Mouse (Mus musculus) MEL (cell line): Measurements from ENCODE around the gene Ube2e3. TPM values are rescaled to one million over a fixed set of nuclear protein-coding genes. Genes with fewer than 3 reads are reported as not detected.

ENCODE experiments used
- DNase-seq: peaks from one replicate; pipeline ENCODE4 v3.0.0; 2011; ENCODE audit warnings: low read depth, low spot score
- H3K27ac ChIP-seq: 2 replicates; pipeline ENCODE4 v1.5.1; 2012; ENCODE audit warnings: low read depth, mild to moderate bottlenecking, control low read depth, low read length, moderate library complexity; ENCODE audit not compliant: control insufficient read depth
- H3K27me3 ChIP-seq, 2 experiments: fragments of 150-350 bp in 1 of 2; sonication (generic) in 1 of 2; 2 replicates each; pipeline ENCODE4 v1.6.1; 2012; ENCODE audit warnings: low read length in 2 of 2, mild to moderate bottlenecking in 2 of 2, improper control_type of control experiment in 1 of 2, moderate library complexity in 1 of 2; ENCODE audit not compliant: insufficient read depth in 2 of 2, control insufficient read depth in 1 of 2
- H3K36me3 ChIP-seq, 2 experiments: 2 replicates each; pipeline ENCODE4 v1.6.1; 2012 to 2014; ENCODE audit warnings: low read length in 2 of 2, improper control_type of control experiment in 1 of 2, inconsistent platforms in 1 of 2, mild to moderate bottlenecking in 1 of 2; ENCODE audit not compliant: insufficient read depth in 2 of 2, control insufficient read depth in 1 of 2
- H3K4me1 ChIP-seq, 2 experiments: fragments of 150-350 bp in 1 of 2; sonication (generic) in 1 of 2; 2 replicates each; pipeline ENCODE4 v1.6.1; 2012; ENCODE audit warnings: low read length in 2 of 2, improper control_type of control experiment in 1 of 2, mild to moderate bottlenecking in 1 of 2; ENCODE audit not compliant: insufficient read depth in 2 of 2, control insufficient read depth in 1 of 2
- H3K4me3 ChIP-seq, 2 experiments: fragments of 150-350 bp in 1 of 2; sonication (generic) in 1 of 2; 2 replicates each; pipeline ENCODE4 v1.5.1; 2012; ENCODE audit warnings: low read depth in 2 of 2, low read length in 2 of 2, mild to moderate bottlenecking in 2 of 2, moderate library complexity in 2 of 2, control low read depth in 1 of 2, improper control_type of control experiment in 1 of 2; ENCODE audit not compliant: control insufficient read depth in 1 of 2, insufficient read depth in 1 of 2
- H3K79me2 ChIP-seq: 2 replicates; pipeline ENCODE4 v1.6.1; 2012; ENCODE audit warnings: mild to moderate bottlenecking, low read length, moderate library complexity; ENCODE audit not compliant: control insufficient read depth, poor library complexity, insufficient read depth
- H3K9ac ChIP-seq: 2 replicates; pipeline ENCODE4 v1.6.1; 2012; ENCODE audit warnings: low read depth, mild to moderate bottlenecking, control low read depth, low read length, moderate library complexity; ENCODE audit not compliant: control insufficient read depth, poor library complexity, severe bottlenecking
- H3K9me3 ChIP-seq: fragments of 150-350 bp; sonication (generic); replicated peaks from 2 replicates; pipeline ENCODE4 v1.6.1; 2012; ENCODE audit warnings: mild to moderate bottlenecking, low read length, improper control_type of control experiment, moderate library complexity; ENCODE audit not compliant: insufficient read depth
- CHD1 ChIP-seq: IDR thresholded peaks from 2 replicates; pipeline ENCODE4 v1.6.1; 2012; ENCODE audit warnings: low read depth, mild to moderate bottlenecking, inconsistent platforms, low read length, improper control_type of control experiment
- CHD2 ChIP-seq: IDR thresholded peaks from 2 replicates; pipeline ENCODE4 v1.6.1; 2011; ENCODE audit warnings: low read length, improper control_type of control experiment
- E2F4 ChIP-seq: IDR thresholded peaks from 2 replicates; pipeline ENCODE4 v1.6.1; 2011; ENCODE audit warnings: low read depth, low read length, improper control_type of control experiment, borderline replicate concordance
- GATA1 ChIP-seq: IDR thresholded peaks from 2 replicates; pipeline ENCODE4 v1.6.1; 2011; ENCODE audit warnings: low read depth, low read length, improper control_type of control experiment
- HCFC1 ChIP-seq: IDR thresholded peaks from 2 replicates; pipeline ENCODE4 v1.6.1; 2012; ENCODE audit warnings: low read depth, mild to moderate bottlenecking, inconsistent platforms, low read length, improper control_type of control experiment, moderate library complexity
- KAT2A ChIP-seq: conservative IDR thresholded peaks from 2 replicates; pipeline ENCODE4 v1.6.1; 2012; ENCODE audit warnings: low read depth, low read length, improper control_type of control experiment, inconsistent platforms
- MAX ChIP-seq: IDR thresholded peaks from 2 replicates; pipeline ENCODE4 v1.6.1; 2011; ENCODE audit warnings: low read length, improper control_type of control experiment
- MAZ ChIP-seq: IDR thresholded peaks from 2 replicates; pipeline ENCODE4 v1.6.1; 2012; ENCODE audit warnings: low read depth, mild to moderate bottlenecking, inconsistent platforms, low read length, improper control_type of control experiment
- MXI1 ChIP-seq: IDR thresholded peaks from 2 replicates; pipeline ENCODE4 v1.6.1; 2011; ENCODE audit warnings: mild to moderate bottlenecking, low read depth, low read length, improper control_type of control experiment
- MYB ChIP-seq: IDR thresholded peaks from 2 replicates; pipeline ENCODE4 v1.6.1; 2011; ENCODE audit warnings: mild to moderate bottlenecking, low read depth, low read length, improper control_type of control experiment
- MYC ChIP-seq: IDR thresholded peaks from 2 replicates; pipeline ENCODE4 v1.6.1; 2011; ENCODE audit warnings: low read depth, mild to moderate bottlenecking, low read length, improper control_type of control experiment, moderate library complexity
- NELFE ChIP-seq: IDR thresholded peaks from 2 replicates; pipeline ENCODE4 v1.6.1; 2011; ENCODE audit warnings: low read depth, low read length, improper control_type of control experiment
- NRF1 ChIP-seq: IDR thresholded peaks from 2 replicates; pipeline ENCODE4 v1.6.1; 2014; ENCODE audit warnings: low read depth, mild to moderate bottlenecking, inconsistent platforms, low read length, improper control_type of control experiment, moderate library complexity; ENCODE audit not compliant: poor library complexity, insufficient read depth, severe bottlenecking
- POLR2A ChIP-seq, 2 experiments: IDR thresholded peaks; 2 replicates each; pipeline ENCODE4 v1.6.1; 2011 to 2012; ENCODE audit warnings: low read length in 2 of 2, mild to moderate bottlenecking in 2 of 2, control low read depth in 1 of 2, improper control_type of control experiment in 1 of 2, low read depth in 1 of 2, moderate library complexity in 1 of 2; ENCODE audit not compliant: control insufficient read depth in 1 of 2, insufficient read depth in 1 of 2, poor library complexity in 1 of 2
- POLR2AphosphoS2 ChIP-seq: IDR thresholded peaks from 2 replicates; pipeline ENCODE4 v1.6.1; 2011; ENCODE audit warnings: low read length, improper control_type of control experiment
- SIN3A ChIP-seq: IDR thresholded peaks from 2 replicates; pipeline ENCODE4 v1.6.1; 2012; ENCODE audit warnings: low read length, improper control_type of control experiment, inconsistent platforms
- TAL1 ChIP-seq: IDR thresholded peaks from 2 replicates; pipeline ENCODE4 v1.6.1; 2012; ENCODE audit warnings: mild to moderate bottlenecking, inconsistent platforms, low read length, moderate library complexity, mixed read lengths
- UBTF ChIP-seq: IDR thresholded peaks from 2 replicates; pipeline ENCODE4 v1.6.1; 2012; ENCODE audit warnings: low read depth, mild to moderate bottlenecking, inconsistent platforms, low read length, improper control_type of control experiment, moderate library complexity, borderline replicate concordance; ENCODE audit not compliant: insufficient read depth
- USF1 ChIP-seq: IDR thresholded peaks from 2 replicates; pipeline ENCODE4 v1.6.1; 2014; ENCODE audit warnings: low read depth, mild to moderate bottlenecking, inconsistent platforms, low read length, improper control_type of control experiment, moderate library complexity
- USF2 ChIP-seq, 2 experiments: IDR thresholded peaks; 2 replicates each; pipeline ENCODE4 v1.6.1; 2011 to 2012; ENCODE audit warnings: improper control_type of control experiment in 2 of 2, low read length in 2 of 2, borderline replicate concordance in 1 of 2, inconsistent platforms in 1 of 2, low read depth in 1 of 2, mild to moderate bottlenecking in 1 of 2; ENCODE audit not compliant: insufficient read depth in 1 of 2
- ZC3H11A ChIP-seq: IDR thresholded peaks from 2 replicates; pipeline ENCODE4 v1.6.1; 2012; ENCODE audit warnings: low read depth, mild to moderate bottlenecking, inconsistent platforms, low read length, improper control_type of control experiment
- ZMIZ1 ChIP-seq: IDR thresholded peaks from 2 replicates; pipeline ENCODE4 v1.6.1; 2012; ENCODE audit warnings: low read depth, mild to moderate bottlenecking, inconsistent platforms, low read length, improper control_type of control experiment, moderate library complexity
- ZNF384 ChIP-seq: IDR thresholded peaks from 2 replicates; pipeline ENCODE4 v1.6.1; 2012; ENCODE audit warnings: low read depth, mild to moderate bottlenecking, inconsistent platforms, low read length, improper control_type of control experiment
- polyA plus RNA-seq, 2 experiments: library from polyadenylated mRNA; stranded (reverse) in 1 of 2; unstranded in 1 of 2; fragments of >175 nt in 1 of 2; fragments of >200 nt in 1 of 2; gene quantifications; 2 replicates each; pipeline versions ENCODE4 v1.2.1 to v1.2.4; 2012; ENCODE audit warnings: low replicate concordance in 2 of 2, low read depth in 1 of 2; ENCODE audit not compliant: insufficient read length in 2 of 2, insufficient read depth in 1 of 2, missing spikeins in 1 of 2
- total RNA-seq: library from RNA; depleted of rRNA; stranded (reverse); fragments of 300-350 nt; gene quantifications from 2 replicates; pipeline ENCODE4 v1.2.3, GENCODE M21; 2012

Ube2e3 gene
- total and polyA plus RNA-seq, 3 experiments: 41.9 to 160 (median 99.4) TPM

DNA sequence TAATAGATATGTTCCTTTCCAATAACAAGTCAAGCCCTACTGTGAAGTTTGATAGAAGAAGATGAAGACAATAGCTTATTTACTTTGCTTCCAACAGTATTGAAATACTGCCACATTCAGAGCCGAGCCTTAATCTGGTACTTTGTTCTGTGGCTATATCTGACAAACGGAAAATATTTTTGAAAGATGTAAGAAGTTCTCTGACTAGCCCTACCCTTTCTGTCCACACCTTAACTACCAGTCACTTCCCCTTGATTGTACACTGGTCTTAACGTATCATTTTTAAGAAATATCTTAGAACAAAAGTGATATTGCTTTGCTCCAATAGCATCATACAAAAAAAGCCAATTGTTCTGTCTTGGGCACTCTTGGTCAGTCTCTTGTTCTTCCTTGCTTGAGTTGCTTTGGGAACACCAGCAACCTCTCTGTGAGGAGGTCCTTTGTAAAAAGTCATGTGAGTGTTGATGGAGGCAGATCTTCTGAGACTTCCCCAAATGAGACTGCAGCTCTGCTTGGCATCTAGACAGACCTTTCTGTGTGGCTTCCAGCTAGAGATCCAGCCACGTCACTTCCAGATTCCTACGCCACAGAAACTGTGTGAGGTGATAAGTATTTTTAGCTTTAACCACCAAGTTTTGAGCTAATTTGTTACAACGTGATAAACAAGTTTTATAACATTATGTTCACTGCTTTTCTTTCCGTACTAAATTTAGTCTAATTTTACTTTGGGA lies 26.3 kb upstream of the Ube2e3 start (continued):
- TF ChIP-seq ZMIZ1: no peak
- TF ChIP-seq E2F4: no peak
- TF ChIP-seq ZNF384: no peak
- TF ChIP-seq USF1: peak; percentile 78
- peak; percentile 67 for TF ChIP-seq SIN3A
- no peak for TF ChIP-seq POLR2AphosphoS2
- peak; percentile 56; the same call in 1 of the 2 replicates for TF ChIP-seq MYB
- TF ChIP-seq POLR2A (IDR thresholded peaks at IDR 0.05; ENCODE audit: control insufficient read depth in 1 of 2, insufficient read depth in 1 of 2, low read depth in 1 of 2, low read length in 2 of 2, poor library complexity in 1 of 2): no peak
- peak; percentile 73 for TF ChIP-seq MXI1
- TF ChIP-seq UBTF: no peak
- TF ChIP-seq KAT2A: no peak; the same call in 1 of the 2 replicates
- no peak for TF ChIP-seq CHD2
- no peak for TF ChIP-seq NELFE
- TF ChIP-seq MAZ: no peak
- peak; percentile 90 for TF ChIP-seq GATA1
- TF ChIP-seq MYC: no peak
- TF ChIP-seq NRF1: no peak
- TF ChIP-seq ZC3H11A: no peak
- peak; percentile 31; the same call in 1 of the 2 replicates for TF ChIP-seq HCFC1
- no peak for TF ChIP-seq CHD1
- peak; percentile 52; the same call in 1 of the 2 replicates for TF ChIP-seq MAX
- TF ChIP-seq TAL1: peak; percentile 73

GRCm38 (mm10) chr2:78844365-78844764 lies 23.6 kb upstream of the Ube2e3 start:
- H3K4me1 ChIP-seq: peaks cover 5% of the 10 kb centered on the region in 2 experiments; a peak in 3 of 4 replicates
- H3K9me3 ChIP-seq: no peaks in the 10 kb centered on the region

More at GRCm38 (mm10) chr2:78844365-78844764, 23.6 kb upstream of the Ube2e3 start:
- DNase-seq: peak; percentile 66
- Histone ChIP-seq H3K79me2 (no peaks in the 10 kb centered on the region), H3K27ac (no peak overlapping the region), H3K4me3 (peak overlapping the region; percentile 26 to 71), H3K36me3 (peaks cover 0 to 22% of the 10 kb centered on the region in 2 experiments; a peak in 2 of 4 replicates), H3K9ac (peak overlapping the region; percentile 48; the same call in 1 of the 2 replicates), H3K27me3 (no peaks in the 10 kb centered on the region)
- no peak for TF ChIP-seq ZNF384
- TF ChIP-seq MAX: peak; percentile 58; the same call in 1 of the 2 replicates
- TF ChIP-seq MAZ: no peak
- TF ChIP-seq USF1: peak; percentile 90
- peak in 1 of 2 experiments; percentile 62; a peak in 1 of 4 replicates for TF ChIP-seq USF2 (IDR thresholded peaks at IDR 0.05; ENCODE audit: borderline replicate concordance in 1 of 2, insufficient read depth in 1 of 2, low read depth in 1 of 2, low read length in 2 of 2)
